In the genomic region with DNA sequence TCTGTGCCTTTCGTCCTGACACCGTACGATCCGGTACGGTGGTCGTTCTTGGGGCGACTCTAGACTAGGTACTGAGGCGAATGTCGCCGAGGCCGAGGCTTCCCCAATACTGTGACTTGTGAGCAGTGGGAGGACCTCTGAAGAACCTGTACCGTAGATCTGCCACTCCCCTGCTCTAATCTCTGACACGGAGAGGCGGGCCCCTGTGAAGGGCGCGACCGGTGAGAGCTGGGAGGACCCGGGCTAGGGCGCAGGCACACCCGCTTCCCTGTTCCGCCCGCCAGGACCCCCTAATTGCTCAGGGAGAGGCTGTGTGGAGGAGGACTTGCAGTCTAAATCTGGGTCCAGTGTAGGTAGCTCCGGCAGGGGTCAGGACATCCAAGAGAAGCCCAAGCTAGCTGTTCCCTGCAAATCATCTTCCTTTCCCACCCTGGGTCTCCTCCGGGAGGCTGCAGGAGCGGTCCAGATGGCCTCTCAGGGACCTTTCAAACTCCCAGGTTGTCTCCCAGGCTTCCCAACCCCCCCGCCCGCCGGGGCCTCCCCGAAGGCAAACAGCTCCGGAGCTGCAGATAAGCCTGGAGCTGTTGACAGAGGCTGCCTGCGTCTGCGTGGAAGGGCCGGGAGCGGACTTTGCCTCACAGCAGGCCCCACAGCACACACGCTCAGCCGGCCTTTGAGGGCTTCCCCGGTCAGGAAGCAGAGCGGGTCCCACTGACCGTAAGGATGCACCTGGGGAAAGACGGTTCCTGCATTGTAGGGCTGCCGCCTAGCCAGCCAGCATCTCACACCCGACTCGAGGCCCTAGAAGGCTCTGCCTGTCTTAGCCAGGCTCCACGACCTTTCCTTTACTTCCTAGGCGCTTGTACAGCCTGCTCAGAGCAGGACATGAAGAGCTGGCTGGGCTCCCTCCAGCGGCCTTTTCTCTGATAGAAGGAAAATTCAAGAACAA, we compare ENCODE assay signal across 9 mouse cellular contexts. TPM values are rescaled to one million over a fixed set of nuclear protein-coding genes. Genes with fewer than 3 reads are reported as not detected.
DNase-seq lines count a peak whose midpoint lies in the region; ATAC-seq lines count a peak whose summit lies in the region.
"Had no signal": no experiment of that assay in that cellular context is flagged by ENCODE, and none has a peak within 500 bp of the region (broad histone marks: within the 10 kb centered on the region; RNA-seq: fewer than 3 reads in every experiment).

No protein-coding gene starts in this region.

- no peak overlapping the region for H3K27ac ChIP-seq in limb, embryonic 13.5 days
- no peak overlapping the region for H3K27ac ChIP-seq in midbrain, embryonic 12.5 days (replicated peaks)
- H3K27ac ChIP-seq: macrophage had no signal

- peaks cover 34% of the 10 kb centered on the region for H3K4me1 ChIP-seq in limb, embryonic 13.5 days
- peaks cover 38% of the 10 kb centered on the region for H3K4me1 ChIP-seq in midbrain, embryonic 12.5 days

- DNase-seq in kidney, adult 18-20 months, result peak; percentile 51
- DNase-seq in kidney, adult 11 months, result no peak
- DNase-seq in embryo, embryonic 9.5 days (ENCODE audit: extremely low spot score), result peak; percentile 49
- DNase-seq in heart, postnatal 4 days, result peak; percentile 53
- DNase-seq in thymus, postnatal 36 days, result peak; percentile 16 to 32
- DNase-seq in gastrocnemius, postnatal 4 days (ENCODE audit: low spot score in 2 of 2), result no peak

- peaks cover 69% of the 10 kb centered on the region for H3K27me3 ChIP-seq in limb, embryonic 13.5 days
- H3K27me3 ChIP-seq in midbrain, embryonic 12.5 days, result peaks cover 76% of the 10 kb centered on the region

- no peaks in the 10 kb centered on the region for H3K9me3 ChIP-seq in limb, embryonic 13.5 days
- no peaks in the 10 kb centered on the region for H3K9me3 ChIP-seq in midbrain, embryonic 12.5 days

- 3% methylated on average over 46 of the region's 46 CpGs for WGBS in limb, embryonic 13.5 days
- WGBS in midbrain, embryonic 12.5 days, result 2% methylated on average over 46 of the region's 46 CpGs

- H3K36me3 ChIP-seq in limb, embryonic 13.5 days, result no peaks in the 10 kb centered on the region
- no peaks in the 10 kb centered on the region for H3K36me3 ChIP-seq in midbrain, embryonic 12.5 days

- H3K4me2 ChIP-seq in limb, embryonic 13.5 days (replicated peaks), result peak overlapping the region; percentile 100
- peak overlapping the region; percentile 46 for H3K4me2 ChIP-seq in midbrain, embryonic 12.5 days (replicated peaks)

- ATAC-seq in limb, embryonic 13.5 days (ENCODE audit: low FRiP score, low read depth), result no peak
- no peak for ATAC-seq in midbrain, embryonic 12.5 days (ENCODE audit: low FRiP score, low read depth)

- H3K4me3 ChIP-seq in limb, embryonic 13.5 days, result peak overlapping the region; percentile 25
- peak overlapping the region; percentile 21 for H3K4me3 ChIP-seq in midbrain, embryonic 12.5 days

- peak overlapping the region; percentile 31; the same call in 1 of the 2 replicates for H3K9ac ChIP-seq in limb, embryonic 13.5 days
- H3K9ac ChIP-seq in midbrain, embryonic 12.5 days (replicated peaks), result 0 out of 2 replicates have a peak overlapping the region, but pooled peaks have one; percentile 31

RNA-seq across cellular contexts. Expression of a gene that starts 2.3 kb away (rescaled TPM):
- 1 to 10 TPM; 1.5 to 1.7 TPM for total RNA-seq in heart, postnatal 4 days (2021)
- polyA plus RNA-seq in limb, embryonic 13.5 days (2015; fragmentation: Nextera tagmentation; extraction: Ambion mirVana), result 0.33 and 0.59 TPM in 2 replicates
- 0.77 and 0.97 TPM in 2 replicates for polyA plus RNA-seq in midbrain, embryonic 12.5 days (2016; fragmentation: Nextera tagmentation; extraction: Ambion mirVana)
- under 1 TPM; 0.29 to 0.34 TPM for total RNA-seq in gastrocnemius, postnatal 4 days (2021)
- polyA plus RNA-seq: macrophage had no signal

RNA-seq across cellular contexts. Expression of a gene that starts 15.8 kb away (rescaled TPM):
- under 1 TPM in 1 of 2 experiments, not detected in 1; 0.16 TPM for total RNA-seq in heart, postnatal 4 days (2021)
- polyA plus RNA-seq in limb, embryonic 13.5 days (2015; fragmentation: Nextera tagmentation; extraction: Ambion mirVana), result not detected in 2 replicates
- polyA plus RNA-seq in midbrain, embryonic 12.5 days (2016; fragmentation: Nextera tagmentation; extraction: Ambion mirVana), result 0.26 and 0.50 TPM in 2 replicates
- not detected for total RNA-seq in gastrocnemius, postnatal 4 days (2021)
- polyA plus RNA-seq: macrophage had no signal

RNA-seq across cellular contexts. Expression of a gene that starts 42.9 kb away (rescaled TPM):
- total RNA-seq in heart, postnatal 4 days (2021), result 10 to 100 TPM; 16.1 to 18.7 TPM
- polyA plus RNA-seq in limb, embryonic 13.5 days (2015; fragmentation: Nextera tagmentation; extraction: Ambion mirVana), result 28.5 and 30.2 TPM in 2 replicates
- polyA plus RNA-seq in midbrain, embryonic 12.5 days (2016; fragmentation: Nextera tagmentation; extraction: Ambion mirVana), result 35.4 and 35.9 TPM in 2 replicates
- total RNA-seq in gastrocnemius, postnatal 4 days (2021), result 10 to 100 TPM; 18.3 to 19.9 TPM

RNA-seq across cellular contexts. Expression of a gene that starts 53.1 kb away (rescaled TPM):
- 1 to 10 TPM; 9.5 to 9.7 TPM for total RNA-seq in heart, postnatal 4 days (2021)
- polyA plus RNA-seq in limb, embryonic 13.5 days (2015; fragmentation: Nextera tagmentation; extraction: Ambion mirVana), result 29.6 and 32.3 TPM in 2 replicates
- 25.7 and 29.2 TPM in 2 replicates for polyA plus RNA-seq in midbrain, embryonic 12.5 days (2016; fragmentation: Nextera tagmentation; extraction: Ambion mirVana)
- total RNA-seq in gastrocnemius, postnatal 4 days (2021), result 1 to 10 TPM; 8.8 to 9.7 TPM

Comparison
In these comparisons a context has a peak if more than half of its experiments do, and no peak if none do; other contexts are left out.
1. DNase-seq: peak in kidney, adult 18-20 months (single experiment), embryo, embryonic 9.5 days (single experiment), heart, postnatal 4 days (single experiment) and thymus, postnatal 36 days (2 of 2); none in kidney, adult 11 months (single experiment) and gastrocnemius, postnatal 4 days (0 of 2).